Mouse (Mus musculus) splenic B cell, adult 2 months (primary cell): ENCODE results near the gene Map3k20.

ENCODE experiments used
- DNase-seq: peaks from one replicate; pipeline ENCODE4 v3.0.0-alpha.2; 2011; ENCODE audit warnings: low read depth, low spot score
- H3K27me3 ChIP-seq: 2 replicates; pipeline ENCODE4 v1.6.1; 2012; ENCODE audit warnings: mild to moderate bottlenecking, low read length, moderate library complexity, mixed read lengths; ENCODE audit not compliant: control insufficient read depth, poor library complexity, insufficient read depth, severe bottlenecking
- H3K36me3 ChIP-seq: 2 replicates; pipeline ENCODE4 v1.6.1; 2012; ENCODE audit warnings: mild to moderate bottlenecking, low read length, moderate library complexity, mixed read lengths; ENCODE audit not compliant: control insufficient read depth, poor library complexity, insufficient read depth, severe bottlenecking

Map3k20 gene

GRCm38 (mm10) chr2:72254813-72255582 lies 30.4 kb upstream of the Map3k20 start:
- no peak for DNase-seq
- no peaks in the 10 kb centered on the region for H3K27me3 ChIP-seq
- H3K36me3 ChIP-seq = no peaks in the 10 kb centered on the region

- DNase-seq = no peak
- Histone ChIP-seq H3K27me3 (no peaks in the 10 kb centered on the region), H3K36me3 (no peaks in the 10 kb centered on the region)
These were observed 24.7 kb upstream of the Map3k20 start for GRCm38 (mm10) chr2:72260704-72261103.

GRCm38 (mm10) chr2:72262814-72263480 lies 22.5 kb upstream of the Map3k20 start:
- no peak for DNase-seq
- no peaks in the 10 kb centered on the region for H3K36me3 ChIP-seq
- no peaks in the 10 kb centered on the region for H3K27me3 ChIP-seq

- no peaks in the 10 kb centered on the region for H3K36me3 ChIP-seq
- DNase-seq = no peak
- no peaks in the 10 kb centered on the region for H3K27me3 ChIP-seq
These were observed 18.0 kb upstream of the Map3k20 start for GRCm38 (mm10) chr2:72267390-72267789.

GRCm38 (mm10) chr2:72269651-72270341 lies 15.6 kb upstream of the Map3k20 start:
- H3K36me3 ChIP-seq = no peaks in the 10 kb centered on the region
- no peak for DNase-seq
- H3K27me3 ChIP-seq = no peaks in the 10 kb centered on the region

- no peak for DNase-seq
- Histone ChIP-seq H3K27me3 (no peaks in the 10 kb centered on the region), H3K36me3 (no peaks in the 10 kb centered on the region)
These were observed 7.1 kb upstream of the Map3k20 start for GRCm38 (mm10) chr2:72278247-72278873.

GRCm38 (mm10) chr2:72280524-72280923 lies 4.9 kb upstream of the Map3k20 start:
- DNase-seq = no peak
- H3K27me3 ChIP-seq = no peaks in the 10 kb centered on the region
- H3K36me3 ChIP-seq = no peaks in the 10 kb centered on the region

- H3K36me3 ChIP-seq = no peaks in the 10 kb centered on the region
- no peak for DNase-seq
- no peaks in the 10 kb centered on the region for H3K27me3 ChIP-seq
These were observed 3.5 kb upstream of the Map3k20 start for GRCm38 (mm10) chr2:72281971-72282370.

GRCm38 (mm10) chr2:72282733-72283132 lies 2.7 kb upstream of the Map3k20 start:
- no peak for DNase-seq
- Histone ChIP-seq H3K27me3 (no peaks in the 10 kb centered on the region), H3K36me3 (no peaks in the 10 kb centered on the region)

- H3K36me3 ChIP-seq = no peaks in the 10 kb centered on the region
- no peaks in the 10 kb centered on the region for H3K27me3 ChIP-seq
- no peak for DNase-seq
These were observed 748 bp upstream of the Map3k20 start for GRCm38 (mm10) chr2:72284689-72285088.

GRCm38 (mm10) chr2:72285888-72286661 lies 638 bp downstream of the Map3k20 start:
- no peaks in the 10 kb centered on the region for H3K36me3 ChIP-seq
- peak; percentile 29 for DNase-seq
- H3K27me3 ChIP-seq = no peaks in the 10 kb centered on the region

GRCm38 (mm10) chr2:72287142-72287541 lies 1.7 kb downstream of the Map3k20 start:
- Histone ChIP-seq H3K27me3 (no peaks in the 10 kb centered on the region), H3K36me3 (no peaks in the 10 kb centered on the region)
- no peak for DNase-seq

- no peaks in the 10 kb centered on the region for H3K27me3 ChIP-seq
- no peaks in the 10 kb centered on the region for H3K36me3 ChIP-seq
- DNase-seq = no peak
These were observed 3.6 kb downstream of the Map3k20 start for GRCm38 (mm10) chr2:72288932-72289534.

GRCm38 (mm10) chr2:72291103-72291502 lies 5.7 kb downstream of the Map3k20 start:
- Histone ChIP-seq H3K27me3 (no peaks in the 10 kb centered on the region), H3K36me3 (no peaks in the 10 kb centered on the region)
- no peak for DNase-seq
